Mouse (Mus musculus): Measurements from ENCODE around the gene Capns1. TPM values are rescaled to one million over a fixed set of nuclear protein-coding genes. Genes with fewer than 3 reads are reported as not detected.

The Capns1 gene
- total RNA-seq, 1 experiment: 164 TPM

DNA sequence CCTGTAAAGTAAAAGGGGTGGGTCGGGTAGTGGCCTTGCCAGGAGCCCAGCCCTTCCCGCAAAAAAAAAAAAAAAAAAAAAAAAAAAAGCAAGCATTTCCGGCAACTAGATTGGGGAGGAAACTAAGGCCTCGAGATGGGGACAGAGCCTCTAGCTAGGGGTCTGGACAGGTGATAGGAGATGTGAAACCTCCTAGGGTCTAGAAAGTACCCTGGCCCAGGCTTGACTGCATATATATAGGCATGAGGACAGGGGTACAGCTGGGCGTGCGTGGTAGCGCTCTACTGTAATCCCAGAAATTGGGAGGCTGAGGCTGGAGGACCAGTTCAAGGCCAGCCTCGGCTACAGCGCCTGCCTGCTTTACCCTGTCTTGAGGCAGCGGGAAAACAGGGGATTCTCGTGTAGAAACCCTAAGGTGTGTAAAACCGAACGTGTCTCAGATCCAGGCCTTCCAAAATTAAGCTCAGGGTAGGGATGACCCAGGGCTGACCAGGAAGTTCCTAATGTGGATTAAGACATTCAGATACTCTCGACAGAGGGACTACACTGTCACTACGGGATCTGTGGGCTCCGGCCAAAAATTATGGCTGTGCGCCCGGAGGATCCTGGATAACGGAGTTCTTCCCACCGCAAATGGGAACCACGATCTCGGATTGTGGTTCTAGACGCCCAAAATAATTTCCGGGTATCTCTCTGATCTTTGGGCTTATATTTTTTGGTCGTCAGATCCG is 4.3 kb downstream of the Capns1 start:
- H3K27ac ChIP-seq (ENCODE audit: insufficient read depth, low read depth, low read length, poor library complexity, severe bottlenecking): peak overlapping the region; percentile 89
- peaks cover 17% of the 10 kb centered on the region for H3K36me3 ChIP-seq (ENCODE audit: control insufficient read depth, insufficient read depth, low read length, poor library complexity, severe bottlenecking)
- H3K4me3 ChIP-seq (ENCODE audit: insufficient read depth in 1 of 2, low read depth in 1 of 2, low read length in 2 of 2, poor library complexity in 1 of 2, severe bottlenecking in 1 of 2): peak overlapping the region; percentile 80 to 86
- TF ChIP-seq MAFK (IDR thresholded peaks at IDR 0.05; ENCODE audit: insufficient read depth, low read depth, low read length) (no peak), ZNF384 (IDR thresholded peaks at IDR 0.05; ENCODE audit: low read depth, low read length) (peak; percentile 98)
- H3K4me1 ChIP-seq (ENCODE audit: control insufficient read depth in 2 of 2, insufficient read depth in 2 of 2, low read length in 2 of 2, poor library complexity in 1 of 2): peaks cover 7 to 12% of the 10 kb centered on the region in 2 experiments; a peak in 3 of 4 replicates
- in situ Hi-C loops (cut with MboI; ENCODE audit: low sequenced_read_pairs in 2 of 2, unreplicated experiment in 2 of 2): no loop called here
- no peaks in the 10 kb centered on the region for H3K9me3 ChIP-seq (ENCODE audit: control insufficient read depth, insufficient read depth, low read depth, low read length)
- DNase-seq (ENCODE audit: low read depth, low spot score): no peak
- H3K9ac ChIP-seq (ENCODE audit: insufficient read depth, low read depth, low read length, poor library complexity, severe bottlenecking): peak overlapping the region; percentile 78

DNA sequence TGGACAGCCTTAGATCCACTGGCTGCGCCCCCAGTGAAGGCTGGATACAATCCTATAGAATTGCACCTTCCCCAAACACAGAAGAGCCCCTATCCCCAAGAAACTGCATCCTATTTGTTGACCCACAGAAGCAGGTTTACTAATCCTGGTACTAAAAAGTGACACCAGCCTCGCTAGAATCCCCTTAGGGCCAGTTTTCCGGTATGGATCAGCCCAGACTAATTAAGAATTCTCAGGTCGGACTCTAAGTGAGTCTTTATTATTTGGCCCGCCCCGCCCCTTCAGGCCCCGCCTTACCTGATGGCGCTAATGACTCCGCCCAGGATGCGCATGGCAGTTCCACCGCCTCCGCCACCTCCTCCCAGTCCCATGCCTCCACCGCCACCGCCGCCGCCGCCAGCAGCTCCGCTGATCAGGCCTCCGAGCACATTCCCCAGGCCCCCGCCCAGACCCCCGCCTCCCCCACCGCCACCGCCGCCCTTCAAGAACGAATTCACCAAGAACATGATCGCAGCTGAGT is 5.0 kb downstream of the Capns1 start:
- TF ChIP-seq CHD2 (IDR thresholded peaks at IDR 0.05; ENCODE audit: low read depth, low read length): no peak
- H3K9ac ChIP-seq (ENCODE audit: insufficient read depth, low read depth, low read length, poor library complexity, severe bottlenecking): peak overlapping the region; percentile 78
- peaks cover 5 to 16% of the 10 kb centered on the region in 2 experiments; a peak in 3 of 4 replicates for H3K4me1 ChIP-seq (ENCODE audit: control insufficient read depth in 2 of 2, insufficient read depth in 2 of 2, low read length in 2 of 2, poor library complexity in 1 of 2)
- H3K36me3 ChIP-seq (ENCODE audit: control insufficient read depth, insufficient read depth, low read length, poor library complexity, severe bottlenecking): peaks cover 23% of the 10 kb centered on the region
- in situ Hi-C loops (cut with MboI; ENCODE audit: low sequenced_read_pairs in 2 of 2, unreplicated experiment in 2 of 2): no loop called here
- peak overlapping the region; percentile 80 to 86 for H3K4me3 ChIP-seq (ENCODE audit: insufficient read depth in 1 of 2, low read depth in 1 of 2, low read length in 2 of 2, poor library complexity in 1 of 2, severe bottlenecking in 1 of 2)
- peak; percentile 88 for DNase-seq (ENCODE audit: low read depth, low spot score)
- H3K27ac ChIP-seq (ENCODE audit: insufficient read depth, low read depth, low read length, poor library complexity, severe bottlenecking): peak overlapping the region; percentile 89
- no peaks in the 10 kb centered on the region for H3K9me3 ChIP-seq (ENCODE audit: control insufficient read depth, insufficient read depth, low read depth, low read length)

DNA sequence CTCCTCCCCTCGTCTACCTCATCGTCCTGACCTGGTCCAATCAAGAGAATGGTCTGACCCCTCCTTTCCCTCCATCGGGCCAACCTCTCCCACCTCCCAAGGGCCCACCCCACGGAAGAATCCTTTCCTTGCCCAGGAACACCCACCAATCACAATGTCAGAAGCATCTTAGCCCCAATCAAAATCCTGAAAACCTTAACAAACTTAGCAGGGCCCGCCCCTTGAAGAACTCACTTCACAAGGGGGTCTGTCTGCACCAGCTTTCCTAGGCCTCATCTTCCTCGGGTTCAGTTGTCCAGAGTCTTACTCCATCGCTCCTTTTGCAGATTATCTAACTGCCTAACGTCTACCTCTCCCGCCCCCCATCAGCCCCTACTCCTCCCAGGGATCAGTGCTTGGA is 5.6 kb downstream of the Capns1 start:
- Histone ChIP-seq H3K4me3 (ENCODE audit: insufficient read depth in 1 of 2, low read depth in 1 of 2, low read length in 2 of 2, poor library complexity in 1 of 2, severe bottlenecking in 1 of 2) (peak overlapping the region; percentile 80 to 86), H3K36me3 (ENCODE audit: control insufficient read depth, insufficient read depth, low read length, poor library complexity, severe bottlenecking) (peaks cover 29% of the 10 kb centered on the region), H3K27ac (ENCODE audit: insufficient read depth, low read depth, low read length, poor library complexity, severe bottlenecking) (peak overlapping the region; percentile 68), H3K9ac (ENCODE audit: insufficient read depth, low read depth, low read length, poor library complexity, severe bottlenecking) (peak overlapping the region; percentile 70), H3K4me1 (ENCODE audit: control insufficient read depth in 2 of 2, insufficient read depth in 2 of 2, low read length in 2 of 2, poor library complexity in 1 of 2) (peaks cover 5 to 20% of the 10 kb centered on the region in 2 experiments; a peak in 3 of 4 replicates), H3K9me3 (ENCODE audit: control insufficient read depth, insufficient read depth, low read depth, low read length) (no peaks in the 10 kb centered on the region)
- TF ChIP-seq MAFK (IDR thresholded peaks at IDR 0.05; ENCODE audit: insufficient read depth, low read depth, low read length) (no peak), ZNF384 (IDR thresholded peaks at IDR 0.05; ENCODE audit: low read depth, low read length) (0 out of 2 replicates have a peak, but pooled peaks have one; percentile 24), ZC3H11A (IDR thresholded peaks at IDR 0.05; ENCODE audit: borderline replicate concordance, low read depth, low read length) (no peak), HCFC1 (IDR thresholded peaks at IDR 0.05; ENCODE audit: borderline replicate concordance, insufficient read depth, low read length) (no peak)
- DNase-seq (ENCODE audit: low read depth, low spot score): peak; percentile 90
- in situ Hi-C loops (cut with MboI; ENCODE audit: low sequenced_read_pairs in 2 of 2, unreplicated experiment in 2 of 2): no loop called here

GRCm38 (mm10) chr7:30192088-30192487 is 6.5 kb downstream of the Capns1 start:
- H3K27ac ChIP-seq (ENCODE audit: insufficient read depth, low read depth, low read length, poor library complexity, severe bottlenecking): no peak overlapping the region
- no peaks in the 10 kb centered on the region for H3K9me3 ChIP-seq (ENCODE audit: control insufficient read depth, insufficient read depth, low read depth, low read length)
- in situ Hi-C loops (cut with MboI; ENCODE audit: low sequenced_read_pairs in 2 of 2, unreplicated experiment in 2 of 2): no loop called here
- peaks cover 36% of the 10 kb centered on the region for H3K36me3 ChIP-seq (ENCODE audit: control insufficient read depth, insufficient read depth, low read length, poor library complexity, severe bottlenecking)
- H3K9ac ChIP-seq (ENCODE audit: insufficient read depth, low read depth, low read length, poor library complexity, severe bottlenecking): 0 out of 2 replicates have a peak overlapping the region, but pooled peaks have one; percentile 60
- TF ChIP-seq ZNF384 (IDR thresholded peaks at IDR 0.05; ENCODE audit: low read depth, low read length) (no peak), HCFC1 (IDR thresholded peaks at IDR 0.05; ENCODE audit: borderline replicate concordance, insufficient read depth, low read length) (no peak), ZC3H11A (IDR thresholded peaks at IDR 0.05; ENCODE audit: borderline replicate concordance, low read depth, low read length) (no peak), CHD2 (IDR thresholded peaks at IDR 0.05; ENCODE audit: low read depth, low read length) (no peak), MAFK (IDR thresholded peaks at IDR 0.05; ENCODE audit: insufficient read depth, low read depth, low read length) (no peak)
- peaks cover 4 to 20% of the 10 kb centered on the region in 2 experiments; a peak in 3 of 4 replicates for H3K4me1 ChIP-seq (ENCODE audit: control insufficient read depth in 2 of 2, insufficient read depth in 2 of 2, low read length in 2 of 2, poor library complexity in 1 of 2)
- peak overlapping the region; percentile 80 to 86; a peak in 3 of 4 replicates for H3K4me3 ChIP-seq (ENCODE audit: insufficient read depth in 1 of 2, low read depth in 1 of 2, low read length in 2 of 2, poor library complexity in 1 of 2, severe bottlenecking in 1 of 2)
- DNase-seq (ENCODE audit: low read depth, low spot score): no peak

Measured in ES-E14 (cell line).